Mouse (Mus musculus): ENCODE results near the gene Lrrc1.

DNA sequence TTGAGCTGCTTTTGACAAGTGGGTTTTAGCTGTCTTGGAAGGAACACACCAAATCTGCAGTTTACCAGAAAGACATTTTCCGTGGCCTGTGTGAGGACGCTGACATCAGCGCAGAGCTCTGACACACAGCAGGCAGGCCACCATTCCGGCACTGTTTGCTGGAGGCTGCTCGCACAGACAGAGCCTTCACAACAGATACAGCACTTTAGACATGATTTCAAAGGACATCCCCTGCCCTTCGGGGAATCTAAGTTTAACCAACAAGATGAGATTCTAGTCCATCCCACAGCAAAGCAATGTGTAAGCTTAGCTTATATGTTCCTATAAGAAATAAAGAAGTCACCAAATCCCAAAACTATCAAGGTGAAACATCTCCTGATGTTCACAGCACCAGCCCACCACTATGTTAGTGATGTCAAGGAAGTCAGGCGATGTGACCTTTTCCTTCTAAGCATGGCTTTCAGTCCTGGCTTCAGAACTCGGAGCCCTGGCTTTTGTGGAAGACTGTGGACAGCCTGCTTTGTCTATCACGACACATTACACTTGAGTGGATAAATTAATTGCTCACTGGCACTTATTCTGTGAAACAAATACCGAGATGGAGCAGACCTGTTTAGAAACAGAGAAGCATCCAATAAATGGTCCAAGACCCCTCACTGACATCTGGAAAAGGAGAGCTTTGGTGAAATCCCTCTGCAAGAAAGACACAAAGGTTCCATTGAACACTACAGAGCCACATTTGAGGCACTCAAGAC is 66.3 kb downstream of the Lrrc1 start:
- TF ChIP-seq CTCF (IDR thresholded peaks at IDR 0.05; ENCODE audit: low read depth) (no peak), EP300 (optimal IDR thresholded peaks at IDR 0.05) (no peak)

Measured in stomach, postnatal 0 days (tissue).